Mouse (Mus musculus): Measurements from ENCODE around the gene Kmo. TPM values are rescaled to one million over a fixed set of nuclear protein-coding genes. Genes with fewer than 3 reads are reported as not detected.

The Kmo gene
- polyA plus RNA-seq (2014; fragmentation: Nextera tagmentation; extraction: Ambion mirVana): 0.34 TPM in 1 of 2 replicates, not detected in the other

GRCm38 (mm10) chr1:175619814-175620431, at the start of gene Kmo:
TSS of gene Kmo (plus strand) at chr1:175620381.
- Histone ChIP-seq H3K27me3 (ENCODE audit: control insufficient read depth, insufficient read depth, low read length) (no peaks in the 10 kb centered on the region), H3K4me2 (replicated peaks; ENCODE audit: low read depth, low read length) (no peak within 1 kb of the TSS), H3K4me1 (replicated peaks; ENCODE audit: control insufficient read depth, insufficient read depth, low read length) (0 out of 2 replicates have a peak, but pooled peaks cover 2% of the 10 kb centered on the region), H3K9me3 (ENCODE audit: control insufficient read depth, low read length) (no peaks in the 10 kb centered on the region), H3K36me3 (ENCODE audit: control insufficient read depth, insufficient read depth, low read length) (no peaks in the 10 kb centered on the region), H3K27ac (ENCODE audit: low read depth, low read length) (no peak within 1 kb of the TSS), H3K4me3 (ENCODE audit: low read depth, low read length) (no peak within 1 kb of the TSS), H3K9ac (ENCODE audit: low read depth, low read length) (no peak within 1 kb of the TSS)
- WGBS: 93% methylated on average over 13 of the region's 13 CpGs
- DNase-seq (ENCODE audit: low spot score) (no peak), ATAC-seq (ENCODE audit: low FRiP score) (no peak)

GRCm38 (mm10) chr1:175574129-175574528, 46.1 kb upstream of the Kmo start:
- Histone ChIP-seq H3K4me1 (replicated peaks; ENCODE audit: control insufficient read depth, insufficient read depth, low read length) (no peaks in the 10 kb centered on the region), H3K9me3 (ENCODE audit: control insufficient read depth, low read length) (no peaks in the 10 kb centered on the region), H3K27ac (ENCODE audit: low read depth, low read length) (no peak overlapping the region), H3K9ac (ENCODE audit: low read depth, low read length) (no peak overlapping the region), H3K4me3 (ENCODE audit: low read depth, low read length) (no peak overlapping the region), H3K27me3 (ENCODE audit: control insufficient read depth, insufficient read depth, low read length) (no peaks in the 10 kb centered on the region), H3K36me3 (ENCODE audit: control insufficient read depth, insufficient read depth, low read length) (no peaks in the 10 kb centered on the region), H3K4me2 (replicated peaks; ENCODE audit: low read depth, low read length) (no peak overlapping the region)
- DNase-seq (ENCODE audit: low spot score) (no peak), ATAC-seq (ENCODE audit: low FRiP score) (no peak)
- WGBS: 100% methylated on average over 2 of the region's 2 CpGs

GRCm38 (mm10) chr1:175578425-175579096, 41.6 kb upstream of the Kmo start:
- Histone ChIP-seq H3K4me3 (ENCODE audit: low read depth, low read length) (no peak overlapping the region), H3K27me3 (ENCODE audit: control insufficient read depth, insufficient read depth, low read length) (no peaks in the 10 kb centered on the region), H3K4me2 (replicated peaks; ENCODE audit: low read depth, low read length) (no peak overlapping the region), H3K9ac (ENCODE audit: low read depth, low read length) (no peak overlapping the region), H3K4me1 (replicated peaks; ENCODE audit: control insufficient read depth, insufficient read depth, low read length) (no peaks in the 10 kb centered on the region), H3K27ac (ENCODE audit: low read depth, low read length) (no peak overlapping the region), H3K9me3 (ENCODE audit: control insufficient read depth, low read length) (no peaks in the 10 kb centered on the region), H3K36me3 (ENCODE audit: control insufficient read depth, insufficient read depth, low read length) (no peaks in the 10 kb centered on the region)
- 85% methylated on average over 2 of the region's 2 CpGs for WGBS
- ATAC-seq (ENCODE audit: low FRiP score) (no peak), DNase-seq (ENCODE audit: low spot score) (no peak)

- H3K27me3 ChIP-seq (ENCODE audit: control insufficient read depth, insufficient read depth, low read length): no peaks in the 10 kb centered on the region
- 87% methylated on average over 9 of the region's 9 CpGs for WGBS
- H3K9me3 ChIP-seq (ENCODE audit: control insufficient read depth, low read length): no peaks in the 10 kb centered on the region
- ATAC-seq (ENCODE audit: low FRiP score) (no peak), DNase-seq (ENCODE audit: low spot score) (no peak)
- H3K4me1 ChIP-seq (replicated peaks; ENCODE audit: control insufficient read depth, insufficient read depth, low read length): no peaks in the 10 kb centered on the region
- no peak overlapping the region for H3K4me3 ChIP-seq (ENCODE audit: low read depth, low read length)
- H3K9ac ChIP-seq (ENCODE audit: low read depth, low read length): no peak overlapping the region
- H3K27ac ChIP-seq (ENCODE audit: low read depth, low read length): no peak overlapping the region
- H3K4me2 ChIP-seq (replicated peaks; ENCODE audit: low read depth, low read length): no peak overlapping the region
- H3K36me3 ChIP-seq (ENCODE audit: control insufficient read depth, insufficient read depth, low read length): no peaks in the 10 kb centered on the region
These were observed 40.5 kb upstream of the Kmo start for GRCm38 (mm10) chr1:175579598-175580235.

- no peaks in the 10 kb centered on the region for H3K9me3 ChIP-seq (ENCODE audit: control insufficient read depth, low read length)
- WGBS: 88% methylated on average over 7 of the region's 7 CpGs
- H3K4me1 ChIP-seq (replicated peaks; ENCODE audit: control insufficient read depth, insufficient read depth, low read length): no peaks in the 10 kb centered on the region
- H3K36me3 ChIP-seq (ENCODE audit: control insufficient read depth, insufficient read depth, low read length): no peaks in the 10 kb centered on the region
- H3K9ac ChIP-seq (ENCODE audit: low read depth, low read length): no peak overlapping the region
- ATAC-seq (ENCODE audit: low FRiP score) (no peak), DNase-seq (ENCODE audit: low spot score) (no peak)
- no peak overlapping the region for H3K4me3 ChIP-seq (ENCODE audit: low read depth, low read length)
- no peaks in the 10 kb centered on the region for H3K27me3 ChIP-seq (ENCODE audit: control insufficient read depth, insufficient read depth, low read length)
- H3K4me2 ChIP-seq (replicated peaks; ENCODE audit: low read depth, low read length): no peak overlapping the region
- no peak overlapping the region for H3K27ac ChIP-seq (ENCODE audit: low read depth, low read length)
These were observed 39.8 kb upstream of the Kmo start for GRCm38 (mm10) chr1:175580346-175580745.

- Histone ChIP-seq H3K9me3 (ENCODE audit: control insufficient read depth, low read length) (no peaks in the 10 kb centered on the region), H3K4me3 (ENCODE audit: low read depth, low read length) (no peak overlapping the region), H3K4me1 (replicated peaks; ENCODE audit: control insufficient read depth, insufficient read depth, low read length) (no peaks in the 10 kb centered on the region), H3K27ac (ENCODE audit: low read depth, low read length) (no peak overlapping the region), H3K36me3 (ENCODE audit: control insufficient read depth, insufficient read depth, low read length) (no peaks in the 10 kb centered on the region), H3K27me3 (ENCODE audit: control insufficient read depth, insufficient read depth, low read length) (no peaks in the 10 kb centered on the region), H3K4me2 (replicated peaks; ENCODE audit: low read depth, low read length) (no peak overlapping the region), H3K9ac (ENCODE audit: low read depth, low read length) (no peak overlapping the region)
- DNase-seq (ENCODE audit: low spot score): no peak
- 87% methylated on average over 4 of the region's 4 CpGs for WGBS
- no peak for ATAC-seq (ENCODE audit: low FRiP score)
These were observed 37.4 kb upstream of the Kmo start for GRCm38 (mm10) chr1:175582799-175583198.

- H3K9me3 ChIP-seq (ENCODE audit: control insufficient read depth, low read length): no peaks in the 10 kb centered on the region
- ATAC-seq (ENCODE audit: low FRiP score): no peak
- H3K27me3 ChIP-seq (ENCODE audit: control insufficient read depth, insufficient read depth, low read length): no peaks in the 10 kb centered on the region
- 69% methylated on average over 2 of the region's 2 CpGs for WGBS
- H3K4me2 ChIP-seq (replicated peaks; ENCODE audit: low read depth, low read length): no peak overlapping the region
- H3K36me3 ChIP-seq (ENCODE audit: control insufficient read depth, insufficient read depth, low read length): no peaks in the 10 kb centered on the region
- no peak overlapping the region for H3K4me3 ChIP-seq (ENCODE audit: low read depth, low read length)
- H3K9ac ChIP-seq (ENCODE audit: low read depth, low read length): no peak overlapping the region
- H3K4me1 ChIP-seq (replicated peaks; ENCODE audit: control insufficient read depth, insufficient read depth, low read length): no peaks in the 10 kb centered on the region
- DNase-seq (ENCODE audit: low spot score): no peak
- H3K27ac ChIP-seq (ENCODE audit: low read depth, low read length): no peak overlapping the region
These were observed 34.9 kb upstream of the Kmo start for GRCm38 (mm10) chr1:175585267-175585666.

GRCm38 (mm10) chr1:175586656-175587055, 33.5 kb upstream of the Kmo start:
- no peak for ATAC-seq (ENCODE audit: low FRiP score)
- no peaks in the 10 kb centered on the region for H3K36me3 ChIP-seq (ENCODE audit: control insufficient read depth, insufficient read depth, low read length)
- DNase-seq (ENCODE audit: low spot score): no peak
- H3K4me1 ChIP-seq (replicated peaks; ENCODE audit: control insufficient read depth, insufficient read depth, low read length): no peaks in the 10 kb centered on the region
- WGBS: 87% methylated on average over 5 of the region's 5 CpGs
- H3K9ac ChIP-seq (ENCODE audit: low read depth, low read length): no peak overlapping the region
- H3K9me3 ChIP-seq (ENCODE audit: control insufficient read depth, low read length): no peaks in the 10 kb centered on the region
- no peaks in the 10 kb centered on the region for H3K27me3 ChIP-seq (ENCODE audit: control insufficient read depth, insufficient read depth, low read length)
- no peak overlapping the region for H3K4me3 ChIP-seq (ENCODE audit: low read depth, low read length)
- no peak overlapping the region for H3K4me2 ChIP-seq (replicated peaks; ENCODE audit: low read depth, low read length)
- H3K27ac ChIP-seq (ENCODE audit: low read depth, low read length): no peak overlapping the region

GRCm38 (mm10) chr1:175592832-175593231, 27.3 kb upstream of the Kmo start:
- H3K4me2 ChIP-seq (replicated peaks; ENCODE audit: low read depth, low read length): no peak overlapping the region
- H3K9me3 ChIP-seq (ENCODE audit: control insufficient read depth, low read length): no peaks in the 10 kb centered on the region
- 96% methylated on average over 1 of the region's 1 CpGs for WGBS
- H3K27me3 ChIP-seq (ENCODE audit: control insufficient read depth, insufficient read depth, low read length): no peaks in the 10 kb centered on the region
- DNase-seq (ENCODE audit: low spot score) (no peak), ATAC-seq (ENCODE audit: low FRiP score) (no peak)
- no peak overlapping the region for H3K9ac ChIP-seq (ENCODE audit: low read depth, low read length)
- H3K27ac ChIP-seq (ENCODE audit: low read depth, low read length): no peak overlapping the region
- no peaks in the 10 kb centered on the region for H3K36me3 ChIP-seq (ENCODE audit: control insufficient read depth, insufficient read depth, low read length)
- H3K4me1 ChIP-seq (replicated peaks; ENCODE audit: control insufficient read depth, insufficient read depth, low read length): no peaks in the 10 kb centered on the region
- no peak overlapping the region for H3K4me3 ChIP-seq (ENCODE audit: low read depth, low read length)
